Mouse (Mus musculus): Measurements from ENCODE around the gene Nmrk2.
A peak's percentile ranks its signal among the peaks of the same experiment; 100 is the strongest.
"Not testable (repeated sequence)": the region's sequence is repeated elsewhere in the genome, so short reads cannot be mapped to it uniquely, and the experiment has no call there.

Gene Nmrk2

GRCm38 (mm10) chr10:81182336-81183333, 19.2 kb downstream of the Nmrk2 start, which contains the start of gene Dapk3:
TSS of gene Dapk3 (plus strand) at chr10:81183005.
- DNase-seq = peak; percentile 97 to 98

- not testable (repeated sequence) for DNase-seq
Measured at GRCm38 (mm10) chr10:81181860-81182259, 20.0 kb downstream of the Nmrk2 start.

- DNase-seq = no peak
Measured at GRCm38 (mm10) chr10:81180946-81181345, 20.9 kb downstream of the Nmrk2 start.

GRCm38 (mm10) chr10:81179451-81180342, 22.2 kb downstream of the Nmrk2 start:
- no peak for DNase-seq

- no peak for DNase-seq
Measured at GRCm38 (mm10) chr10:81178927-81179326, 22.9 kb downstream of the Nmrk2 start.

- no peak for DNase-seq
Measured at GRCm38 (mm10) chr10:81177958-81178712, 23.7 kb downstream of the Nmrk2 start.

- peak; percentile 62 to 76 for DNase-seq
Measured at GRCm38 (mm10) chr10:81177491-81177925, 24.3 kb downstream of the Nmrk2 start.

- DNase-seq = peak; percentile 100
Measured at GRCm38 (mm10) chr10:81176466-81177271, 25.2 kb downstream of the Nmrk2 start, which contains the start of gene Eef2. TSS of gene Eef2 (plus strand) at chr10:81176631.

GRCm38 (mm10) chr10:81175936-81176465, 25.9 kb downstream of the Nmrk2 start:
- no peak for DNase-seq

- peak in 1 of 2 experiments; percentile 66 for DNase-seq
Measured at GRCm38 (mm10) chr10:81175345-81175701, 26.5 kb downstream of the Nmrk2 start.

- peak; percentile 96 to 97 for DNase-seq
Measured at GRCm38 (mm10) chr10:81174617-81175344, 27.1 kb downstream of the Nmrk2 start.

- peak; percentile 89 to 90 for DNase-seq
Measured at GRCm38 (mm10) chr10:81173132-81173531, 28.7 kb downstream of the Nmrk2 start.

- DNase-seq = peak in 1 of 2 experiments; percentile 70
Measured at GRCm38 (mm10) chr10:81169411-81169900, 32.4 kb downstream of the Nmrk2 start.

GRCm38 (mm10) chr10:81168521-81169244, 33.2 kb downstream of the Nmrk2 start:
- DNase-seq = peak; percentile 84 to 89

GRCm38 (mm10) chr10:81168087-81168431, 33.8 kb downstream of the Nmrk2 start:
- DNase-seq = no peak

- DNase-seq = peak; percentile 100
Measured at GRCm38 (mm10) chr10:81167200-81168086, 34.4 kb downstream of the Nmrk2 start, which contains the start of gene Pias4. TSS of gene Pias4 (minus strand) at chr10:81167923.

- peak; percentile 51 to 58 for DNase-seq
Measured at GRCm38 (mm10) chr10:81165118-81165517, 36.7 kb downstream of the Nmrk2 start.

GRCm38 (mm10) chr10:81162318-81162652, 39.6 kb downstream of the Nmrk2 start:
- DNase-seq = peak in 1 of 2 experiments; percentile 22
